Mouse (Mus musculus) CD8-positive naive resting alpha-beta T cell, adult 57 days (primary cell): ENCODE results near the gene Plin2. TPM values are rescaled to one million over a fixed set of nuclear protein-coding genes. Genes with fewer than 3 reads are reported as not detected.

ENCODE experiments used
- total RNA-seq: library from RNA; stranded (reverse); gene quantifications from one replicate; pipeline ENCODE4 v1.2.4, GENCODE M21; 2023

The Plin2 gene
- total RNA-seq = 14.3 TPM

DNA sequence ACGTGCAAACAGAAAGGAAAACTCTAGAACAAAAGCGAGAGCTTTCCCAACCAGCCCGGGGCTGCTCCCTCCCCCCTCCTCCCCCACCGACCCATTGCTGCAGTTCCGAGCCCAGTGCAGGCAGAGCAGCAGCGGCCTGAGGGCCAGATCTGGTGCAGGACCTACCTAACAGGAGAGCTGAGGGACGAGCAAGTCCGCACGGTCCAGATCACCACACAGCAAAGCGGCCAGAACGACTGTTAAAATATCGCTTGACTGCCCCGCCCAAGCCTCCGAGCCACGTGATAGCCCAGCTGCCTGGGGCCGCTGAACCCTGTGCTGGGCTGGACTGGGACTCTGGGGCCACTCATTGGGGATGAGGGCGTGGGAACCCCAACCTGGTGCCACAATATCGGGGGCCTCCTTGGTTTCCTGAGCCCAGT, at the start of gene Plin2:
Gene Plin2 (minus strand): TSS at position 281 of the 422 bp plus-strand sequence.

DNA sequence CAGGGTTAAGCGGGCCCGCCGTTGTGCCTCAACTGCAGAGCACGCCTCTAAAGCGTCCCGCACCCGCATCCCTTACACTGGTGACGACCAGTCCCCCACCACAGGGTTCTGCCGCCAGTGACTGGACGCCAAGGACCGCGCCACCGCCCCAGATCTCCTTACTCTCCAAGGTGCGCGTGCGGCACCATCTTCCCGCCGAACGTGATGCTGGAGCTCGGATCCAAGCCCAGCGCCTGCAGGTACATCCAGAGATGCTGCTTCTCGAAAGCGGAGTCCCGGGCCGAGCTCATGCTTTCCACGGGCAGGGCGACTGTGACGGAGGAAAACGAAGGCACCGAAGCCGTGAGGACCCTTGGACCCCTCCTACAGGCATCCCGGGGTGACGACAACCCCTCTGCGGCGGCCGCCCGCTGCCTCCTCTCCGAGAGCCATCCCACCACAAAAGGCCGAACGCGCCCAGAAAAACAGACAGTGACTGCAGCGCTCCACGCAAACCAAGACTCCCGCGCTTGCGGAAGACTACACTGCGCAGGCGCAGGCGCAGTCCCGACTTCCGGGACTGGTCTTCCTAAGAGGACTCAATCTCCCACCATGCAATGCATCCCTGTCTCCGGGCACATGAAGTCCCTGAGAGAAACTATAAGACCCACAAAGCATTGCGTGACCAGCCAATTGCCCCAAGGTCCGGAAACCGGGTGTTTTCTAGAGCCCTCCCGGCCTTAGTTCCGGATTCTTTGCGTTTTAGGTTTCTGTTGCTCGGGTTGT, 58.2 kb downstream of the Plin2 start, which contains the start of gene Haus6:
Gene Haus6 (minus strand): TSS at position 532 of the 765 bp plus-strand sequence.

Other genes with a start within 250 kb of the Plin2 start
- not detected for gene Saxo1, start 111.7 kb downstream of the Plin2 start, total RNA-seq
- 53.1 TPM for gene Rraga, start 94.4 kb downstream of the Plin2 start, total RNA-seq
- gene Haus6, start 58.0 kb downstream of the Plin2 start, total RNA-seq = 26.4 TPM
- 34.5 TPM for gene Dennd4c, start 78.5 kb upstream of the Plin2 start, total RNA-seq
- gene Rps6, start 187.4 kb upstream of the Plin2 start, total RNA-seq = 2,648 TPM
- 3.8 TPM for gene Acer2, start 204.3 kb upstream of the Plin2 start, total RNA-seq